Mouse (Mus musculus): Measurements from ENCODE around the gene Rbm15. TPM values are rescaled to one million over a fixed set of nuclear protein-coding genes. Genes with fewer than 3 reads are reported as not detected.

The Rbm15 gene
- polyA plus RNA-seq, 1 experiment from 2014 or later, result 7.7 TPM

GRCm38 (mm10) chr3:107290764-107291381, 42.6 kb downstream of the Rbm15 start, which contains the start of gene Slc16a4:
TSS of gene Slc16a4 (plus strand) at chr3:107291230.
- peak; percentile 34 for DNase-seq (ENCODE audit: low spot score)
- Histone ChIP-seq H3K9ac (no peak within 1 kb of the TSS), H3K27ac (no peak within 1 kb of the TSS), H3K27me3 (ENCODE audit: control insufficient read depth, insufficient read depth, low read length) (no peaks in the 10 kb centered on the region), H3K4me2 (replicated peaks) (no peak within 1 kb of the TSS), H3K4me1 (replicated peaks; ENCODE audit: control insufficient read depth, insufficient read depth, low read length) (no peaks in the 10 kb centered on the region), H3K4me3 (replicated peaks; ENCODE audit: low read length) (no peak within 1 kb of the TSS), H3K36me3 (replicated peaks; ENCODE audit: control insufficient read depth, insufficient read depth) (no peaks in the 10 kb centered on the region), H3K9me3 (ENCODE audit: control insufficient read depth, low read length) (no peaks in the 10 kb centered on the region)
- ATAC-seq (ENCODE audit: low FRiP score), result no peak
- 35% methylated on average over 9 of the region's 9 CpGs for WGBS

- no peaks in the 10 kb centered on the region for H3K4me1 ChIP-seq (replicated peaks; ENCODE audit: control insufficient read depth, insufficient read depth, low read length)
- no peak overlapping the region for H3K4me3 ChIP-seq (replicated peaks; ENCODE audit: low read length)
- no peak overlapping the region for H3K9ac ChIP-seq
- H3K27me3 ChIP-seq (ENCODE audit: control insufficient read depth, insufficient read depth, low read length), result no peaks in the 10 kb centered on the region
- H3K36me3 ChIP-seq (replicated peaks; ENCODE audit: control insufficient read depth, insufficient read depth), result peaks cover 27% of the 10 kb centered on the region
- ATAC-seq (ENCODE audit: low FRiP score) (no peak), DNase-seq (ENCODE audit: low spot score) (no peak)
- no peak overlapping the region for H3K4me2 ChIP-seq (replicated peaks)
- H3K27ac ChIP-seq, result no peak overlapping the region
- no peaks in the 10 kb centered on the region for H3K9me3 ChIP-seq (ENCODE audit: control insufficient read depth, low read length)
Measured at GRCm38 (mm10) chr3:107287346-107287745, 46.1 kb downstream of the Rbm15 start.

GRCm38 (mm10) chr3:107286123-107286522, 47.4 kb downstream of the Rbm15 start:
- WGBS, result 90% methylated on average over 2 of the region's 2 CpGs
- no peak for ATAC-seq (ENCODE audit: low FRiP score)

GRCm38 (mm10) chr3:107278479-107279269, 54.8 kb downstream of the Rbm15 start, which contains the start of gene Lamtor5:
TSS of gene Lamtor5 (plus strand) at chr3:107278858.
- Histone ChIP-seq H3K4me2 (replicated peaks) (peak within 1 kb of the TSS; percentile 83), H3K27ac (no peak within 1 kb of the TSS), H3K4me3 (replicated peaks; ENCODE audit: low read length) (peak within 1 kb of the TSS; percentile 86), H3K4me1 (replicated peaks; ENCODE audit: control insufficient read depth, insufficient read depth, low read length) (peaks cover 14% of the 10 kb centered on the region; the same call in 1 of the 2 replicates), H3K9ac (peak within 1 kb of the TSS; percentile 80), H3K27me3 (ENCODE audit: control insufficient read depth, insufficient read depth, low read length) (no peaks in the 10 kb centered on the region), H3K36me3 (replicated peaks; ENCODE audit: control insufficient read depth, insufficient read depth) (peaks cover 16% of the 10 kb centered on the region), H3K9me3 (ENCODE audit: control insufficient read depth, low read length) (no peaks in the 10 kb centered on the region)
- 4% methylated on average over 43 of the region's 43 CpGs for WGBS
- DNase-seq (ENCODE audit: low spot score) (peak; percentile 93), ATAC-seq (ENCODE audit: low FRiP score) (peak; percentile 91)

More at GRCm38 (mm10) chr3:107286123-107286522, 47.4 kb downstream of the Rbm15 start:
- H3K27ac ChIP-seq, result no peak overlapping the region
- H3K36me3 ChIP-seq (replicated peaks; ENCODE audit: control insufficient read depth, insufficient read depth), result peaks cover 29% of the 10 kb centered on the region
- no peaks in the 10 kb centered on the region for H3K4me1 ChIP-seq (replicated peaks; ENCODE audit: control insufficient read depth, insufficient read depth, low read length)
- H3K4me3 ChIP-seq (replicated peaks; ENCODE audit: low read length), result no peak overlapping the region
- DNase-seq (ENCODE audit: low spot score), result no peak
- no peak overlapping the region for H3K4me2 ChIP-seq (replicated peaks)
- no peak overlapping the region for H3K9ac ChIP-seq
- no peaks in the 10 kb centered on the region for H3K27me3 ChIP-seq (ENCODE audit: control insufficient read depth, insufficient read depth, low read length)
- H3K9me3 ChIP-seq (ENCODE audit: control insufficient read depth, low read length), result no peaks in the 10 kb centered on the region

- H3K27ac ChIP-seq, result no peak overlapping the region
- no peak for DNase-seq (ENCODE audit: low spot score)
- H3K4me3 ChIP-seq (replicated peaks; ENCODE audit: low read length), result no peak overlapping the region
- H3K36me3 ChIP-seq (replicated peaks; ENCODE audit: control insufficient read depth, insufficient read depth), result no peaks in the 10 kb centered on the region
- no peak overlapping the region for H3K4me2 ChIP-seq (replicated peaks)
- H3K9me3 ChIP-seq (ENCODE audit: control insufficient read depth, low read length), result no peaks in the 10 kb centered on the region
- H3K4me1 ChIP-seq (replicated peaks; ENCODE audit: control insufficient read depth, insufficient read depth, low read length), result peaks cover 14% of the 10 kb centered on the region; the same call in 1 of the 2 replicates
- ATAC-seq (ENCODE audit: low FRiP score), result no peak
- no peak overlapping the region for H3K9ac ChIP-seq
- WGBS, result 86% methylated on average over 3 of the region's 3 CpGs
- H3K27me3 ChIP-seq (ENCODE audit: control insufficient read depth, insufficient read depth, low read length), result no peaks in the 10 kb centered on the region
Measured at GRCm38 (mm10) chr3:107276626-107277025, 56.8 kb downstream of the Rbm15 start.

GRCm38 (mm10) chr3:107275996-107276395, 57.5 kb downstream of the Rbm15 start:
- DNase-seq (ENCODE audit: low spot score), result no peak
- 63% methylated on average over 4 of the region's 4 CpGs for WGBS

More at GRCm38 (mm10) chr3:107275996-107276395, 57.5 kb downstream of the Rbm15 start:
- H3K9me3 ChIP-seq (ENCODE audit: control insufficient read depth, low read length), result no peaks in the 10 kb centered on the region
- H3K9ac ChIP-seq, result no peak overlapping the region
- no peak overlapping the region for H3K4me2 ChIP-seq (replicated peaks)
- H3K36me3 ChIP-seq (replicated peaks; ENCODE audit: control insufficient read depth, insufficient read depth), result no peaks in the 10 kb centered on the region
- no peak overlapping the region for H3K4me3 ChIP-seq (replicated peaks; ENCODE audit: low read length)
- no peaks in the 10 kb centered on the region for H3K27me3 ChIP-seq (ENCODE audit: control insufficient read depth, insufficient read depth, low read length)
- no peak for ATAC-seq (ENCODE audit: low FRiP score)
- H3K4me1 ChIP-seq (replicated peaks; ENCODE audit: control insufficient read depth, insufficient read depth, low read length), result peaks cover 14% of the 10 kb centered on the region; the same call in 1 of the 2 replicates
- no peak overlapping the region for H3K27ac ChIP-seq

Other genes with a start within 250 kb of the Rbm15 start
- 1.9 and 2.0 TPM in 2 replicates for gene Kcna2, start 232.5 kb downstream of the Rbm15 start, polyA plus RNA-seq (2014; fragmentation: Nextera tagmentation; extraction: Ambion mirVana)
- gene Kcna10, start 150.6 kb downstream of the Rbm15 start, polyA plus RNA-seq (2014; fragmentation: Nextera tagmentation; extraction: Ambion mirVana), result not detected in 2 replicates
- not detected in 2 replicates for gene Cym, start 111.9 kb downstream of the Rbm15 start, polyA plus RNA-seq (2014; fragmentation: Nextera tagmentation; extraction: Ambion mirVana)
- not detected in 2 replicates for gene A630076J17Rik, start 103.1 kb downstream of the Rbm15 start, polyA plus RNA-seq (2014; fragmentation: Nextera tagmentation; extraction: Ambion mirVana)
- 0.23 TPM in 1 of 2 replicates, not detected in the other for gene Prok1, start 94.0 kb downstream of the Rbm15 start, polyA plus RNA-seq (2014; fragmentation: Nextera tagmentation; extraction: Ambion mirVana)
- 184 and 218 TPM in 2 replicates for gene Lamtor5, start 54.8 kb downstream of the Rbm15 start, polyA plus RNA-seq (2014; fragmentation: Nextera tagmentation; extraction: Ambion mirVana)
- gene Slc16a4, start 42.4 kb downstream of the Rbm15 start, polyA plus RNA-seq (2014; fragmentation: Nextera tagmentation; extraction: Ambion mirVana), result 2.5 and 3.5 TPM in 2 replicates
- 7.9 and 11.8 TPM in 2 replicates for gene Kcnc4, start 125.9 kb upstream of the Rbm15 start, polyA plus RNA-seq (2014; fragmentation: Nextera tagmentation; extraction: Ambion mirVana)
- gene Slc6a17, start 184.3 kb upstream of the Rbm15 start, polyA plus RNA-seq (2014; fragmentation: Nextera tagmentation; extraction: Ambion mirVana), result 15.5 and 18.8 TPM in 2 replicates
- not detected in 2 replicates for gene Ubl4b, start 221.4 kb upstream of the Rbm15 start, polyA plus RNA-seq (2014; fragmentation: Nextera tagmentation; extraction: Ambion mirVana)

Data from hindbrain, embryonic 14.5 days (tissue).